Mouse (Mus musculus): ENCODE data around the gene Efcab6. TPM values are rescaled to one million over a fixed set of nuclear protein-coding genes. Genes with fewer than 3 reads are reported as not detected.

Efcab6 gene
- total and polyA plus RNA-seq, 3 experiments: not detected

GRCm38 (mm10) chr15:83989241-83989640 lies 75.9 kb downstream of the Efcab6 start:
- no peak overlapping the region for H3K4me3 ChIP-seq (replicated peaks in 1 of 3; ENCODE audit: low read depth in 2 of 3, low read length in 2 of 3, poor library complexity in 1 of 3)
- peaks cover 9% of the 10 kb centered on the region for H3K9me3 ChIP-seq (replicated peaks; ENCODE audit: low read length)
- H3K79me2 ChIP-seq (replicated peaks; ENCODE audit: control insufficient read depth, extremely low read depth, insufficient read depth, poor library complexity, severe bottlenecking): no peaks in the 10 kb centered on the region
- no peak overlapping the region for H3K4me2 ChIP-seq (ENCODE audit: insufficient read depth, low read depth, poor library complexity, severe bottlenecking)
- H3K9ac ChIP-seq (ENCODE audit: insufficient read depth, low read depth): no peak overlapping the region
- no peaks in the 10 kb centered on the region for H3K36me3 ChIP-seq (replicated peaks in 1 of 2; ENCODE audit: control insufficient read depth in 1 of 2, insufficient read depth in 1 of 2, low read length in 1 of 2)
- peaks cover 64% of the 10 kb centered on the region for H3K27me3 ChIP-seq (replicated peaks)
- no peak overlapping the region for H3K27ac ChIP-seq (ENCODE audit: insufficient read depth, low read depth)
- in situ Hi-C loops (cut with MboI; ENCODE audit: low pct_ligation_motif_present, low pct_unique_long_range_greater_than_20kb, low sequenced_read_pairs): no loop called here
- DNase-seq (ENCODE audit: extremely low read depth): no peak
- H3K4me1 ChIP-seq (ENCODE audit: control insufficient read depth in 1 of 2, insufficient read depth in 2 of 2): no peaks in the 10 kb centered on the region
- dilution Hi-C loops (cut with MboI; ENCODE audit: extremely low pct_ligation_motif_present, extremely low pct_unique_long_range_greater_than_20kb, low sequenced_read_pairs): no loop called here
- TF ChIP-seq NELFE (IDR thresholded peaks at IDR 0.05; ENCODE audit: low read depth, low read length) (no peak), POLR2A (IDR thresholded peaks at IDR 0.05; ENCODE audit: low read depth, low read length) (no peak), RAD21 (IDR thresholded peaks at IDR 0.05; ENCODE audit: low read depth, low read length) (no peak), CTCF (conservative IDR thresholded peaks at IDR 0.05 in 1 of 2, IDR thresholded peaks at IDR 0.05 in 1 of 2; ENCODE audit: low read depth in 2 of 2, low read length in 2 of 2) (no peak), ETS1 (conservative IDR thresholded peaks at IDR 0.05; ENCODE audit: low read depth, low read length) (no peak), TBP (conservative IDR thresholded peaks at IDR 0.05; ENCODE audit: low read depth, low read length) (no peak), HCFC1 (IDR thresholded peaks at IDR 0.05; ENCODE audit: low read depth, low read length) (no peak), MAFK (IDR thresholded peaks at IDR 0.05; ENCODE audit: insufficient replicate concordance, low read length) (no peak), CHD2 (IDR thresholded peaks at IDR 0.05; ENCODE audit: low read length) (no peak), PAX5 (IDR thresholded peaks at IDR 0.05; ENCODE audit: low read length) (no peak), JUND (conservative IDR thresholded peaks at IDR 0.05; ENCODE audit: low read depth, low read length) (no peak), MXI1 (IDR thresholded peaks at IDR 0.05; ENCODE audit: low read depth, low read length) (no peak)

GRCm38 (mm10) chr15:83988087-83988486 lies 77.1 kb downstream of the Efcab6 start:
- H3K79me2 ChIP-seq (replicated peaks; ENCODE audit: control insufficient read depth, extremely low read depth, insufficient read depth, poor library complexity, severe bottlenecking): no peaks in the 10 kb centered on the region
- H3K4me2 ChIP-seq (ENCODE audit: insufficient read depth, low read depth, poor library complexity, severe bottlenecking): no peak overlapping the region
- dilution Hi-C loops (cut with MboI; ENCODE audit: extremely low pct_ligation_motif_present, extremely low pct_unique_long_range_greater_than_20kb, low sequenced_read_pairs) (no loop called here), in situ Hi-C loops (cut with MboI; ENCODE audit: low pct_ligation_motif_present, low pct_unique_long_range_greater_than_20kb, low sequenced_read_pairs) (no loop called here)
- DNase-seq (ENCODE audit: extremely low read depth): no peak
- no peaks in the 10 kb centered on the region for H3K36me3 ChIP-seq (replicated peaks in 1 of 2; ENCODE audit: control insufficient read depth in 1 of 2, insufficient read depth in 1 of 2, low read length in 1 of 2)
- no peaks in the 10 kb centered on the region for H3K4me1 ChIP-seq (ENCODE audit: control insufficient read depth in 1 of 2, insufficient read depth in 2 of 2)
- H3K9me3 ChIP-seq (replicated peaks; ENCODE audit: low read length): peaks cover 6% of the 10 kb centered on the region
- no peak for TF ChIP-seq ZKSCAN1 (IDR thresholded peaks at IDR 0.05; ENCODE audit: borderline replicate concordance, low read depth, low read length)
- TF ChIP-seq USF1 (IDR thresholded peaks at IDR 0.05; ENCODE audit: low read depth, low read length): no peak
- TF ChIP-seq MYC (IDR thresholded peaks at IDR 0.05; ENCODE audit: low read depth, low read length): no peak
- no peak for TF ChIP-seq ZMIZ1 (IDR thresholded peaks at IDR 0.05; ENCODE audit: low read depth, low read length)
- TF ChIP-seq SIN3A (IDR thresholded peaks at IDR 0.05; ENCODE audit: low read length): no peak
- no peak for TF ChIP-seq JUND (conservative IDR thresholded peaks at IDR 0.05; ENCODE audit: low read depth, low read length)
- no peak for TF ChIP-seq CHD1 (IDR thresholded peaks at IDR 0.05; ENCODE audit: low read depth, low read length)
- no peak for TF ChIP-seq EP300 (IDR thresholded peaks at IDR 0.05; ENCODE audit: low read length)
- TF ChIP-seq KAT2A (IDR thresholded peaks at IDR 0.05; ENCODE audit: insufficient replicate concordance, low read length): no peak
- TF ChIP-seq POLR2AphosphoS2 (IDR thresholded peaks at IDR 0.05; ENCODE audit: low read depth, low read length): no peak
- TF ChIP-seq MAZ (IDR thresholded peaks at IDR 0.05; ENCODE audit: low read depth, low read length): no peak
- no peak for TF ChIP-seq ELF1 (IDR thresholded peaks at IDR 0.05; ENCODE audit: low read depth, low read length)
- no peak for TF ChIP-seq HCFC1 (IDR thresholded peaks at IDR 0.05; ENCODE audit: low read depth, low read length)
- TF ChIP-seq CHD2 (IDR thresholded peaks at IDR 0.05; ENCODE audit: low read length): no peak
- no peak for TF ChIP-seq POLR2A (IDR thresholded peaks at IDR 0.05; ENCODE audit: low read depth, low read length)
- TF ChIP-seq RCOR1 (conservative IDR thresholded peaks at IDR 0.05; ENCODE audit: low read depth, low read length): no peak
- TF ChIP-seq IRF4 (IDR thresholded peaks at IDR 0.05; ENCODE audit: low read depth, low read length): no peak
- TF ChIP-seq PAX5 (IDR thresholded peaks at IDR 0.05; ENCODE audit: low read length): no peak
- TF ChIP-seq E2F4 (IDR thresholded peaks at IDR 0.05; ENCODE audit: insufficient replicate concordance, low read depth, low read length): no peak
- TF ChIP-seq NELFE (IDR thresholded peaks at IDR 0.05; ENCODE audit: low read depth, low read length): no peak
- H3K9ac ChIP-seq (ENCODE audit: insufficient read depth, low read depth): no peak overlapping the region
- H3K27ac ChIP-seq (ENCODE audit: insufficient read depth, low read depth): no peak overlapping the region
- no peak overlapping the region for H3K4me3 ChIP-seq (replicated peaks in 1 of 3; ENCODE audit: low read depth in 2 of 3, low read length in 2 of 3, poor library complexity in 1 of 3)
- peaks cover 64% of the 10 kb centered on the region for H3K27me3 ChIP-seq (replicated peaks)
